Mouse (Mus musculus): Measurements from ENCODE around the gene Psg27.
"Not testable (repeated sequence)": the region's sequence is repeated elsewhere in the genome, so short reads cannot be mapped to it uniquely, and the experiment has no call there.

- TF ChIP-seq CTCF (IDR thresholded peaks at IDR 0.05; ENCODE audit: insufficient read depth, low read length); POLR2A (IDR thresholded peaks at IDR 0.05; ENCODE audit: borderline replicate concordance, extremely low read depth, low read depth, low read length): not testable (repeated sequence)
Observed at GRCm38 (mm10) chr7:18512417-18512816, 54.7 kb downstream of the Psg27 start.
